Mouse (Mus musculus) layer of hippocampus, adult 2 months (tissue): ENCODE results near the gene Gm5862. TPM values are rescaled to one million over a fixed set of nuclear protein-coding genes. Genes with fewer than 3 reads are reported as not detected.
"Not testable (repeated sequence)": the region's sequence is repeated elsewhere in the genome, so short reads cannot be mapped to it uniquely, and the experiment has no call there.

Experiments
- DNase-seq, 2 experiments: peaks; one replicate each; pipeline ENCODE4 v3.0.0; 2022; ENCODE audit warnings: low spot score in 2 of 2
- H3K27ac ChIP-seq: fragments of 200-600 bp; 2 replicates; pipeline ENCODE4 v1.8.1; 2022
- H3K4me3 ChIP-seq: fragments of 200-600 bp; 2 replicates; pipeline ENCODE4 v1.8.1; 2022; ENCODE audit warnings: mild to moderate bottlenecking
- CTCF ChIP-seq: fragments of 200-600 bp; conservative IDR thresholded peaks from 2 replicates; pipeline ENCODE4 v1.8.1; 2022; ENCODE audit warnings: antibody characterized with exemption, mild to moderate bottlenecking, moderate library complexity
- long read RNA-seq, 2 experiments: library from polyadenylated mRNA; stranded (forward); transcript quantifications; one replicate each; pipeline ENCODE4 v2.0.0; 2021; ENCODE audit warnings: borderline mapping rate in 2 of 2
- total RNA-seq, 2 experiments: library from RNA; stranded (reverse); gene quantifications; 2 replicates each; pipeline ENCODE4 v1.2.3; 2021

Gm5862 gene
- total RNA-seq, result not detected
- long read RNA-seq, experiment 1, result 0 reads
- long read RNA-seq, experiment 2, result 0 reads

DNA sequence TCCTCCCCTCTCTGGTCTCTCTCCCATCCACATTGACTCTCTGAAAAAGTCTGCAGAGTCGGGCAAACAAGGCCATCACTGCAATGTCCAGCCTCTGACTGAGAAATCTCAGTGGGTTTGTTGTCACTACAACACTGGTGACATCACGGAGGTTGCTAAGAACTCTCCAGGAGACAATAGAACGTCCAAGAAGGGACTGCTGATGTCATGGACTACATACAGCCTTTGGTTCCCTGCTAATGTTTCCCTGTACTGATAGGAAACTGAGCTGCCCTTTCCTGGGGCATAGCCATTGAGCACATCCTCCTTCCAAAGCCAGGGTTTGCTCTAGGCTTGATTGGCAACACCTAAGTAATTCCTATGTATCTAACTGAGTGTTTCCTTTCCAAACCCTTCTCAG is at the start of gene Gm5862:
Gm5862 (minus strand) TSS at position 101 of the 400 bp plus-strand sequence.
- not testable (repeated sequence) for H3K27ac ChIP-seq, H3K4me3 ChIP-seq

GRCm38 (mm10) chr5:26070716-26071115 is 48.0 kb upstream of the Gm5862 start:
- no peak overlapping the region for H3K4me3 ChIP-seq
- no peak for TF ChIP-seq CTCF
- no peak for DNase-seq
- no peak overlapping the region for H3K27ac ChIP-seq

More for the DNA sequence above, at the start of gene Gm5862:
- not testable (repeated sequence) for DNase-seq

DNA sequence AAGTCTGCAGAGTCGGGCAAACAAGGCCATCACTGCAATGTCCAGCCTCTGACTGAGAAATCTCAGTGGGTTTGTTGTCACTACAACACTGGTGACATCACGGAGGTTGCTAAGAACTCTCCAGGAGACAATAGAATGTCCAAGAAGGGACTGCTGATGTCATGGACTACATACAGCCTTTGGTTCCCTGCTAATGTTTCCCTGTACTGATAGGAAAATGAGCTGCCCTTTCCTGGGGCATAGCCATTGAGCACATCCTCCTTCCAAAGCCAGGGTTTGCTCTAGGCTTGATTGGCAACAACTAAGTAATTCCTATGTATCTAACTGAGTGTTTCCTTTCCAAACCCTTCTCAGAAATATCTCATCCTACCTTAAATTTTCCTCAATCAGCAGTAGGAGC is 35.8 kb upstream of the Gm5862 start, which contains the start of gene Gm7347:
Gm7347 (minus strand) TSS at position 101 of the 400 bp plus-strand sequence.
- not testable (repeated sequence) for H3K4me3 ChIP-seq, DNase-seq, H3K27ac ChIP-seq

DNA sequence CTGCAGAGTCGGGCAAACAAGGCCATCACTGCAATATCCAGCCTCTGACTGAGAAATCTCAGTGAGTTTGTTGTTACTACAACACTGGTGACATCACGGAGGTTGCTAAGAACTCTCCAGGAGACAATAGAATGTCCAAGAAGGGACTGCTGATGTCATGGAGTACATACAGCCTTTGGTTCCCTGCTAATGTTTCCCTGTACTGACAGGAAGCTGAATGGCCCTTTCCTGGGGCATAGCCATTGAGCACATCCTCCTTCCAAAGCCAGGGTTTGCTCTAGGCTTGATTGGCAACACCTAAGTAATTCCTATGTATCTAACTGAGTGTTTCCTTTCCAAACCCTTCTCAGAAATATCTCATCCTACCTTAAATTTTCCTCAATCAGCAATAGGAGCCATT is 16.7 kb upstream of the Gm5862 start, which contains the start of gene Speer4a:
Speer4a (minus strand) TSS at position 101 of the 400 bp plus-strand sequence.
- not testable (repeated sequence) for H3K27ac ChIP-seq, DNase-seq, H3K4me3 ChIP-seq

DNA sequence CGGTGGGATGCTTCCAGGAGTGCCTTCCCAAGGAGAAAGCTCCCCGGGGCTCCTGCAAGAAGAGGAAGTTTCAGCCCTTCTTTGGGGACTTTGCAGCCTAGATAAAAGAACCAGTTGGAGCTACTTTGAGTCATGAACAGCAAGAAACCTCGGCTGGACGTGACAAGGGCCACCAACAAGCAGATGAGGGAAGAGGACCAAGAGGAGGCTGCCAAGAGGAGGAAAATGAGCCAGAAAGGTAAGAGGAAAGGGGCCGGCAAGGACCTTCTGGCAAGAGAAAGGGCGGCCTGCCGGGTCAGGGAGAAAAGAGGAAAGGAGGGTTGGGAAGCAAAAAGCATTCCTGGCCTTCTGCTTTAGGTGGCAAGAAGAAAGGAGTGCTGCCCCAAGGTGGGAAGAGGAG is 15.0 kb downstream of the Gm5862 start:
- not testable (repeated sequence) for H3K4me3 ChIP-seq, H3K27ac ChIP-seq, DNase-seq

DNA sequence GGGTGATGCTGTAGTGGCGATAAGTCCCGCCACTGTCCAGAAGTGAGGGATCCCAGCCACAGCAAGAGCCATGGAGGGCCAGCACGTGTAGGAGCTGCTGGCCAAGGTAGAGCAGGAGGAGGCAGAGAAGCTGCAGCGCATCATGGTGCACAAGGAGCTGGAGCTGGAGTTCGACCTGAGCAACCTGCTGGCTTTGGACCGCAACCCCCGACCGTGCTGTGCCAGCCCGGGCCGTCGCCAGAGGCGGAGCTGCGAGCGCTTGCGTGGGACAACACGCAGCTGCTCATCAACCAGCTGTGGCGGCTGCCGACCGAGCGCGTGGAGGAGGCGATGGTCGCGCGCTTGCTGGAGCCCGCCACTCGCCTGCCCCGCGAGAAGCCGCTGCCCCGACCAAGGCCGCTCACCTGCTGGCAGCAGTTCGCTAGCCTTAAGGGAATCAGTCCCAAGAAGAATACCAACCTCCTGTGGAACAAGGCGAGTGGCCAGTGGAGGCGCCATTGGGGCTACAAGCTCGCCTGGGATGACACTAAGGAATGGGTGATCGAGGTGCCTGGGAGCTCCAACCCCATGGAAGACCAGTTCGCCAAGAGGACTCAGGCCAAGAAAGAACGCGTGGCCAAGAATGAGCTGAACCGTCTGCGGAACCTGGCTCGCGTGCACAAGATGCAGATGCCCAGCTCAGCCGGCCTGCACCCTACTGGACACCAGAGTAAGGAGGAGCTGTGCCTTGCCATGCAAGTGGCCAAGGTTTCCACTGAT is 15.6 kb downstream of the Gm5862 start:
- peak overlapping the region; percentile 45 for H3K4me3 ChIP-seq

DNA sequence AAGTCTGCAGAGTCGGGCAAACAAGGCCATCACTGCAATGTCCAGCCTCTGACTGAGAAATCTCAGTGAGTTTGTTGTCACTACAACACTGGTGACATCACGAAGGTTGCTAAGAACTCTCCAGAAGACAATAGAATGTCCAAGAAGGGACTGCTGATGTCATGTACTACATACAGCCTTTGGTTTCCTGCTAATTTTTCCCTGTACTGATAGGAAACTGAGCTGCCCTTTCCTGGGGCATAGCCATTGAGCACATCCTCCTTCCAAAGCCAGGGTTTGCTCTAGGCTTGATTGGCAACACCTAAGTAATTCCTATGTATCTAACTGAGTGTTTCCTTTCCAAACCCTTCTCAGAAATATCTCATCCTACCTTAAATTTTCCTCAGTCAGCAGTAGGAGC is 18.0 kb downstream of the Gm5862 start, which contains the start of gene Gm1979:
Gm1979 (minus strand) TSS at position 101 of the 400 bp plus-strand sequence.
- not testable (repeated sequence) for H3K4me3 ChIP-seq, H3K27ac ChIP-seq, DNase-seq

More for the DNA sequence above, 15.6 kb downstream of the Gm5862 start:
- peak; percentile 30; the same call in 1 of the 2 replicates for TF ChIP-seq CTCF
- peak in 1 of 2 experiments; percentile 13 for DNase-seq
- H3K27ac ChIP-seq, result peak overlapping the region; percentile 60; the same call in 1 of the 2 replicates

- not testable (repeated sequence) for H3K27ac ChIP-seq, H3K4me3 ChIP-seq, DNase-seq
Observed at GRCm38 (mm10) chr5:25988550-25988949, 34.2 kb downstream of the Gm5862 start, which contains the start of gene Gm21698. Gm21698 (minus strand) TSS chr5:25988650.

- H3K4me3 ChIP-seq, H3K27ac ChIP-seq, DNase-seq: not testable (repeated sequence)
Observed at GRCm38 (mm10) chr5:25972563-25972962, 50.2 kb downstream of the Gm5862 start, which contains the start of gene Gm21680. Gm21680 (minus strand) TSS chr5:25972663.

Other genes starting within 250 kb of the Gm5862 start
- not detected for gene Gm21663, start 80.5 kb downstream of the Gm5862 start, total RNA-seq
- gene Gm21671, start 68.5 kb downstream of the Gm5862 start, total RNA-seq, result not detected
- gene Gm21680, start 50.3 kb downstream of the Gm5862 start, total RNA-seq, result not detected
- not detected for gene Gm21698, start 34.3 kb downstream of the Gm5862 start, total RNA-seq
- gene Gm1979, start 18.1 kb downstream of the Gm5862 start, total RNA-seq, result under 1 TPM in 1 of 2 experiments, not detected in 1; 0.38 TPM
- gene Speer4a, start 16.6 kb upstream of the Gm5862 start, total RNA-seq, result not detected
- not detected for gene Gm7347, start 35.7 kb upstream of the Gm5862 start, total RNA-seq
- not detected for gene Gm10471, start 66.4 kb upstream of the Gm5862 start, total RNA-seq
- not detected for gene 5031410I06Rik, start 82.4 kb upstream of the Gm5862 start, total RNA-seq
- gene Gm10220, start 98.5 kb upstream of the Gm5862 start, total RNA-seq, result not detected
- gene Gm7361, start 234.8 kb upstream of the Gm5862 start, total RNA-seq, result under 1 TPM; 0.38 to 0.52 TPM